Mouse (Mus musculus) midbrain, embryonic 16.5 days (tissue): ENCODE measurements at regions not wholly inside any gene's neighbourhood (a gene's known extent, or its start where the extent isn't known, plus 50 kb on each side); places are given as distances from the start of the nearest gene placed in this dataset.

Experiments
- ATAC-seq: fragments of 200-750 bp; cut with Nextera tagmentation; 2 replicates; pipeline ENCODE4 v1.8.0; 2017; ENCODE audit warnings: moderate TSS enrichment
- H3K27ac ChIP-seq: fragments of 300-500 bp; sonication (generic); 2 replicates; pipeline ENCODE4 v1.5.1; 2014; ENCODE audit warnings: mild to moderate bottlenecking, low read length, mixed read lengths
- H3K27me3 ChIP-seq: fragments of 300-500 bp; sonication (generic); 2 replicates; pipeline ENCODE4 v1.6.1; 2014; ENCODE audit warnings: low read depth, low read length, mixed read lengths; ENCODE audit not compliant: control insufficient read depth, insufficient read depth
- H3K36me3 ChIP-seq: fragments of 300-500 bp; sonication (generic); 2 replicates; pipeline ENCODE4 v1.6.1; 2014; ENCODE audit warnings: mild to moderate bottlenecking, low read length, moderate library complexity, mixed read lengths; ENCODE audit not compliant: control insufficient read depth, insufficient read depth
- H3K4me1 ChIP-seq: fragments of 300-500 bp; sonication (generic); 2 replicates; pipeline ENCODE4 v1.6.1; 2014; ENCODE audit warnings: mild to moderate bottlenecking, low read length, mixed read lengths; ENCODE audit not compliant: control insufficient read depth, insufficient read depth
- H3K4me2 ChIP-seq: fragments of 300-500 bp; sonication (generic); 2 replicates; pipeline ENCODE4 v1.6.1; 2014; ENCODE audit warnings: mild to moderate bottlenecking, low read length, mixed read lengths
- H3K4me3 ChIP-seq: fragments of 300-500 bp; sonication (generic); 2 replicates; pipeline ENCODE4 v1.5.1; 2014; ENCODE audit warnings: low read depth, mild to moderate bottlenecking, low read length, moderate library complexity, mixed read lengths
- H3K9ac ChIP-seq: fragments of 300-500 bp; sonication (generic); 2 replicates; pipeline ENCODE4 v1.6.1; 2014; ENCODE audit warnings: low read depth, low read length, mixed read lengths
- H3K9me3 ChIP-seq: fragments of 300-500 bp; sonication (generic); replicated peaks from 2 replicates; pipeline ENCODE4 v1.6.1; 2014; ENCODE audit warnings: mild to moderate bottlenecking, low read length, mixed read lengths; ENCODE audit not compliant: control insufficient read depth, poor library complexity, severe bottlenecking
- WGBS: fragments of 180-500 bp; shearing (Covaris S2); extraction: QIAGEN DNeasy Blood & Tissue Kit; methylation state at CpG from one replicate; pipeline ENCODE4 v1.1.7; 2014; 5-methylcytosine and 5-hydroxymethylcytosine counted together

DNA sequence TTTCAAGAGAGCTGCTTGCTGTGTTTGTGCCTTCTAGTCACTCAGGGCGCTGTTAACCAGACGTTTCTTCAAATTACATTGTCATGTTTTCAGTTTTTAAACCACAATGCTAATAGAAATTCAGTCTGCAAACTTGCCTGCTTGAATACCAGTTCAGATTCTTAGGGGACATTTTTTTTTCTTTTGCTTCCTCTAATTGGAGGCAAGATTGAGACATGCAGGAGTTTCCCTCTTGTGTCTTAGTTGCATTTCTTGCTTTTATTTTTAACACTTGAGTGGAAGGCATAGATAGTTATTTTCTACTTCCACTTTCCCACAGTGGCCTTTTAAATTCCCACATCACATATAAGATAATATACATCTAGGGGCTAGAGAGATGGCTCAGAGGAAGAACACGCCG lies 246.8 kb downstream of the Grpr start:
- no peak for ATAC-seq
- Histone ChIP-seq H3K4me3 (no peak overlapping the region), H3K9ac (no peak overlapping the region), H3K4me1 (no peaks in the 10 kb centered on the region), H3K27me3 (no peaks in the 10 kb centered on the region), H3K4me2 (no peak overlapping the region), H3K27ac (no peak overlapping the region), H3K36me3 (no peaks in the 10 kb centered on the region), H3K9me3 (no peaks in the 10 kb centered on the region)
- WGBS, result 83% methylated on average over 4 of the region's 4 CpGs

DNA sequence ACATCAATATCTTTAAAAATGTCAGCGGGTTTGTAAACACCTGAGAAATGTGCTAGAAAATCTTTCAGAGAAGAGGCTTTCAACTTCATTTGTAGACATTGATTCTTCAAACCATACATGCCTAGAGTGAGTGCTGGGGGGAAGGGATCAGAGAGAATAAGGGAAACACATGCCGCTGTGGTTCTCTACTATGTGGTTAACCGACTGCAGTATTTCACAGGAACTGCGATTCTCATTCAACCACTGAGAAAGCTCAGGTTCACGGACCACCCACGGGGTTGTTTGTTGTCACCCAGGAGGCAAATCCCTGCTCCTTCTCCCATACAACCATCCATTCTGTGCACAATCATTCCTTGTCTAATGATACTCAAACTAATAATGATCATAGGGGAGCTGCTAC lies 248.4 kb downstream of the Grpr start:
- Histone ChIP-seq H3K4me1 (no peaks in the 10 kb centered on the region), H3K4me3 (no peak overlapping the region), H3K9me3 (no peaks in the 10 kb centered on the region), H3K36me3 (no peaks in the 10 kb centered on the region), H3K27me3 (no peaks in the 10 kb centered on the region), H3K27ac (no peak overlapping the region), H3K9ac (no peak overlapping the region), H3K4me2 (no peak overlapping the region)
- 86% methylated on average over 6 of the region's 6 CpGs for WGBS
- no peak for ATAC-seq

DNA sequence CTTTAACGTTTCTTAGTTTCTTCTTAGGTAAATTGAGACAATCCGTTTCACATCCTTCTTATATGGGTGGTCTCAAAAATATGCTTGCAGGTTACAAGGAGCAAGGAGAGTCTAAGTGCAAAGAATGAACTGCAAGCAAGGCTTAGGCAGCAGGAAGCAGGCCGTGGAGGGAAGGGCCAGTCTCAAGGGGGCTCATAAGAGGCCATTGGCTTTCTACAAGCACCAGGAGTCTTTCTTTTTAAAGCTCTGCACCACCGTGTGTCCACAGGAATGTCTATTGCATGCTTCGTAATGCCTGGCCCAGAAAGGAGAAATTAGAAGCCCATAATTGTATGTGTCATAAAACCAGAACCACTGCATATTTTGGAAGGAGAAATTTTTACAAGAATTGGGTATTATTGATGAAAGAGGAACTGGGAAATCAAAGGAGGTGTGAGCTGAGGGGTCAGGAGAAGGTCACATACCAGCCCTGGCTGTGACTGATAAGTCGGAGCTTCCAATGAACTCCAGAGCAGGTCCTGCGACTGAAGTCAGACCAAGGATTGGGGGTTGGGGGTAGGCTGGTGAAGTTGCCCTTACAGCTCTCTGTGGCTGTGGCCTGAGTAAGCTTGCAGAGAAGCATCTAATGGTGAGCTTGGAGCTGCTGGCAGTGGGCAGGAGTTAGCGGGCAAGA lies 252.4 kb downstream of the Grpr start:
- H3K4me2 ChIP-seq, result no peak overlapping the region
- no peak overlapping the region for H3K27ac ChIP-seq
- no peaks in the 10 kb centered on the region for H3K4me1 ChIP-seq
- no peaks in the 10 kb centered on the region for H3K36me3 ChIP-seq
- H3K4me3 ChIP-seq, result no peak overlapping the region
- no peaks in the 10 kb centered on the region for H3K27me3 ChIP-seq
- ATAC-seq, result no peak
- 78% methylated on average over 8 of the region's 8 CpGs for WGBS
- H3K9ac ChIP-seq, result no peak overlapping the region
- no peaks in the 10 kb centered on the region for H3K9me3 ChIP-seq

DNA sequence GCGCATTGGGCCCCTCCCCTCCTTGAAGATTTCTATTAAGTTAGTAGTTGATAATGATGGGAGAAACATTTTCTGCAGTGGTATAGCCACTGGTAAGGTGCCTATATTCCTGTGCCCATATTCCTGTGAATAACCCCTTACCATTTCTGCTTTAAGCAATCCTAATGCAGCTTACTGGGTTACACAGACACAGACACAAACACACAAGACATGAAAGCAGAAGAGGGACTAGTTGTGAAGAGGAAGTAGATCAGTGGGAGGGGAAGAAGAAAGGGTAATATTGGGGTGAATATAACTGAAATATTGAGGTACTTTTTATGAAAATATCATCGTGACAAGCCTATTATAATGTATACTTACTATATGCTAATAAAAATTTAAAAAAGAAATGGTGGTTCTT lies 288.2 kb downstream of the Grpr start:
- no peak overlapping the region for H3K4me3 ChIP-seq
- no peaks in the 10 kb centered on the region for H3K36me3 ChIP-seq
- ATAC-seq, result no peak
- WGBS, result 96% methylated on average over 2 of the region's 2 CpGs
- H3K9me3 ChIP-seq, result no peaks in the 10 kb centered on the region
- H3K9ac ChIP-seq, result no peak overlapping the region
- H3K27ac ChIP-seq, result no peak overlapping the region
- H3K4me1 ChIP-seq, result no peaks in the 10 kb centered on the region
- H3K27me3 ChIP-seq, result no peaks in the 10 kb centered on the region
- H3K4me2 ChIP-seq, result no peak overlapping the region

DNA sequence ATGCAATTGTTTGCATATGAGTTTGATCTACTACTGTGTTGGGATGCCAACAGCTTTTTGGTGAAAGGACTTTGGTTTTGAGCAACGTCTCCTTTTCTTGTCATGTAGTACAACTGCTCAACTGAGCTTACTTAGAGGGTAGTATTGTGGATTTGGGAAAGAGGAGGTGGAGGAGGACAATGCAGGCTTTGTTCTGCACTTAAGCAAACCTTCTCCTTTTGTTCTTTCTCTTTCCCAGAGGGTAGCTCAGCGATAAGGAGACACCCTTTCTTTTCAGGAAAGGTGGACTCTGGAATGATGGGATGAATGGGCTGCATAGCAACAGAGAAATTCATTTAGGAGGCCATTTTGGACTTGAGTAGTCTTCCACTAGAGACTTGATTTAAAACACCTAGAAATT lies 288.6 kb upstream of the S100g start:
- Histone ChIP-seq H3K4me2 (no peak overlapping the region), H3K4me1 (no peaks in the 10 kb centered on the region), H3K4me3 (no peak overlapping the region), H3K9ac (no peak overlapping the region), H3K9me3 (no peaks in the 10 kb centered on the region), H3K27me3 (no peaks in the 10 kb centered on the region; the same call in 1 of the 2 replicates), H3K27ac (no peak overlapping the region), H3K36me3 (no peaks in the 10 kb centered on the region)
- 10% methylated on average over 2 of the region's 2 CpGs for WGBS
- ATAC-seq, result no peak

DNA sequence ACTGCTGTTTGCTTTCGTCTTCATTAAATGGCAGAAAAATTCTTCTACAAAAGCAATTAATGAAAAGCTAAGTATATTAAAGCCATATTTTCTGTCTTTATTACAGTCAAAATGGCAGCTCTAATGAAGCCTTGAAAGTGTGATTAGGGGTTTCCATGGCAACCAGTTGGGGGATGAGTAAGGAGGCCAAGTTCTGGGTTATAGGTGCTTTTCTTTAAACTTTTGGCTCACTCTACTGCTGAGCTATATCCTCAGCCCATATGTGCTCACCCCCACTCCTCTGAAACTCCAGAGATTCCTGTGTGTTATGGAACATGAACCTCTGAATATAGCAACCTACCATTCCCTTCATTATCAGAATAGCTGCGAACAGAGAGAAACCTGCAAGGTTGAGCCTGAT lies 240.9 kb upstream of the S100g start:
- no peak for ATAC-seq
- 93% methylated on average over 2 of the region's 2 CpGs for WGBS

DNA sequence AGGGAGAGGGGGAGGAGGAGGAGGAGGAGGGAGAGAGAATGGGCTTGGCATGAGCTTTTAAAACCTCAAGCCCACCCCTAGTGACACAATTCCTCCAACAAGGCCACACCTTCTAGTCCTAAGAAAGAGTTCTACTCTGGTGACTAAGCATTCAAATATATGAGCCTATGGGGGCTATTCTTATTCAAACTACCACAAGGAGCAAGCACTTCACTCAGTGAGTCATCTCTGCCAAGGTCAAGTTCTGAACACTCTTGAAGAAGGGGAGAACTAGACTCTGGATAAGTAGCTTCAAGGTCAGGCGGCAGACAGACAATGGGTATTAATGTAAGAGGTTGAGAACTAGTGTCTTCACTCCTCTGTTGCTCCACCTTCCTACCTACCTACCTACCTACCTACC lies 239.0 kb upstream of the S100g start:
- ATAC-seq, result no peak
- H3K27ac ChIP-seq, result no peak overlapping the region
- 90% methylated on average over 1 of the region's 1 CpGs for WGBS
- no peaks in the 10 kb centered on the region for H3K36me3 ChIP-seq
- H3K9ac ChIP-seq, result no peak overlapping the region
- H3K4me1 ChIP-seq, result no peaks in the 10 kb centered on the region
- H3K9me3 ChIP-seq, result no peaks in the 10 kb centered on the region
- H3K4me3 ChIP-seq, result no peak overlapping the region
- H3K27me3 ChIP-seq, result no peaks in the 10 kb centered on the region
- H3K4me2 ChIP-seq, result no peak overlapping the region

More for the DNA sequence above, 240.9 kb upstream of the S100g start:
- Histone ChIP-seq H3K9ac (no peak overlapping the region), H3K36me3 (no peaks in the 10 kb centered on the region), H3K27ac (no peak overlapping the region), H3K4me2 (no peak overlapping the region), H3K27me3 (no peaks in the 10 kb centered on the region), H3K4me3 (no peak overlapping the region), H3K9me3 (no peaks in the 10 kb centered on the region), H3K4me1 (no peaks in the 10 kb centered on the region)

DNA sequence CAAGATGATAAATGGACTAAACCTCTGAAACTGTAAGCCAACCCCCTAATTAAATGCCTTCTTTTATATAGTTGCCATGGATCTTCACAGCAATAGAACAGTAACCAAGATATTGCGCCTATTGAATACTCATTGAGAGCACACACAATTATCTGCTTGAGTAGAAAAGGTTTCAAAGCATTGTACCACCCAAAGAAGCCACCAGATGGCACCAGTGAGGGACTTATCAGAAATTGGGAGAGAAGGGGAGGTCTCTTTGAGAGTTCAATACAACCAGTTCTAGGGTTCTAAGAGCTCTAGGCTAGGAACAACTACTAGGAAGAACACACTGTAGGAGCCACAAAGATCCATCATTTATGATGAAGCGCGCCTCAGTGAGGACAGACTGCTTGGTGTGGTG lies 217.2 kb upstream of the S100g start:
- H3K4me1 ChIP-seq, result no peaks in the 10 kb centered on the region
- H3K27ac ChIP-seq, result no peak overlapping the region
- H3K4me3 ChIP-seq, result no peak overlapping the region
- H3K36me3 ChIP-seq, result no peaks in the 10 kb centered on the region
- no peak for ATAC-seq
- no peak overlapping the region for H3K9ac ChIP-seq
- 99% methylated on average over 3 of the region's 3 CpGs for WGBS
- H3K4me2 ChIP-seq, result no peak overlapping the region
- H3K9me3 ChIP-seq, result no peaks in the 10 kb centered on the region
- H3K27me3 ChIP-seq, result no peaks in the 10 kb centered on the region

DNA sequence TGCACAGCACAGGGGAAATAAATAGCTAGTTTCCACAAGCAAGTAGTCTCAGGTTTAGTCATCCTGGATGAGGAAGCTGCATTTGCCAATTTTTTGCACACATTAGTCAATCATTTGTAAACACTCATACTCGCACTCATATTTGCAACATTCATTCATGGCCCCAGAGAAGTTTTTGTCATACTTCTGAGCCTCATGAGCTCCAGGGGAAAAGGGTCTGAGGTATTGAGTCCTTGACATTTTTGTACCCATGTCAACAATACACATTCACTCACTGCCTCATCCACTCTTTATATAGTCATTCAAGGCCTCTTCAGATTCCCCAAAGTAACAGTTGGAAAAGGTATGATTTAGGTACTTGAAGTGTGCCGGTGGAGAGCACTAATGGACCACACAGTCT lies 200.4 kb upstream of the S100g start:
- no peaks in the 10 kb centered on the region for H3K36me3 ChIP-seq
- no peaks in the 10 kb centered on the region for H3K9me3 ChIP-seq
- no peak overlapping the region for H3K4me3 ChIP-seq
- 89% methylated on average over 2 of the region's 2 CpGs for WGBS
- H3K4me2 ChIP-seq, result no peak overlapping the region
- no peaks in the 10 kb centered on the region for H3K27me3 ChIP-seq
- no peak for ATAC-seq
- H3K4me1 ChIP-seq, result no peaks in the 10 kb centered on the region
- no peak overlapping the region for H3K27ac ChIP-seq
- no peak overlapping the region for H3K9ac ChIP-seq
